Mouse (Mus musculus): ENCODE data around the gene Gnb4.

GRCm38 (mm10) chr3:32609233-32609632 is 7.2 kb downstream of the Gnb4 start:
- no peak for TF ChIP-seq CTCF (IDR thresholded peaks at IDR 0.05; ENCODE audit: control insufficient read depth, insufficient read depth, insufficient replicate concordance, low read depth, low read length)
- no peak for TF ChIP-seq POLR2A (IDR thresholded peaks at IDR 0.05; ENCODE audit: control insufficient read depth, low read depth, low read length)

Data from testis, adult 2 months (tissue).